ENCODE assay signal across 8 mouse cellular contexts in genomic region chr19:4098426-4098825, GRCm38 (mm10). TPM values are rescaled to one million over a fixed set of nuclear protein-coding genes. Genes with fewer than 3 reads are reported as not detected.
DNase-seq lines count a peak whose midpoint lies in the region; ATAC-seq and TF ChIP-seq lines count a peak whose summit lies in the region.

No protein-coding gene starts in this region.

- WGBS in kidney, adult 2 months, result 67% methylated on average over 13 of the region's 13 CpGs
- WGBS in embryonic facial prominence, embryonic 10.5 days, result 89% methylated on average over 13 of the region's 13 CpGs

- peak; percentile 54 for DNase-seq in adrenal gland, adult 8-10 months
- DNase-seq in adrenal gland, postnatal 10 days, result no peak
- peak; percentile 39 for DNase-seq in kidney, postnatal 10 days
- DNase-seq in kidney, adult 2 months, result no peak
- no peak for DNase-seq in embryonic facial prominence, embryonic 10.5 days (ENCODE audit: low spot score)
- DNase-seq in urinary bladder, postnatal 10 days (ENCODE audit: low spot score), result no peak
- no peak for DNase-seq in left cerebral cortex, adult 11 months (ENCODE audit: low spot score)

- H3K27ac ChIP-seq in kidney, adult 2 months (ENCODE audit: insufficient read depth, low read depth, low read length), result no peak overlapping the region
- H3K27ac ChIP-seq in embryonic facial prominence, embryonic 10.5 days (replicated peaks), result no peak overlapping the region

- peak; percentile 4; the same call in 1 of the 2 replicates for ATAC-seq in monocyte, adult 5-6 weeks (replicated peaks; ENCODE audit: insufficient number of reproducible peaks, low FRiP score, low TSS enrichment, poor library complexity, severe bottlenecking)

- H3K4me1 ChIP-seq in kidney, adult 2 months (ENCODE audit: control insufficient read depth, insufficient read depth, low read length), result peaks cover 11% of the 10 kb centered on the region; the same call in 1 of the 2 replicates
- peaks cover 61% of the 10 kb centered on the region for H3K4me1 ChIP-seq in embryonic facial prominence, embryonic 10.5 days

- no peak for TF ChIP-seq POLR2A in kidney, adult 2 months (IDR thresholded peaks at IDR 0.05; ENCODE audit: low read depth, low read length)

- no peaks in the 10 kb centered on the region for H3K27me3 ChIP-seq in kidney, adult 2 months (replicated peaks; ENCODE audit: control insufficient read depth, insufficient read depth, low read length)
- H3K27me3 ChIP-seq in embryonic facial prominence, embryonic 10.5 days (replicated peaks; ENCODE audit: low read depth, poor library complexity, severe bottlenecking), result peaks cover 52% of the 10 kb centered on the region

- no peak overlapping the region for H3K4me3 ChIP-seq in kidney, adult 2 months (ENCODE audit: insufficient read depth, low read depth, low read length)
- H3K4me3 ChIP-seq in embryonic facial prominence, embryonic 10.5 days, result peak overlapping the region; percentile 17; the same call in 1 of the 2 replicates

- no peaks in the 10 kb centered on the region for H3K9me3 ChIP-seq in embryonic facial prominence, embryonic 10.5 days

- TF ChIP-seq CTCF in kidney, adult 2 months (conservative IDR thresholded peaks at IDR 0.05; ENCODE audit: insufficient read depth, insufficient read length, low read depth, low read length), result no peak

- no peaks in the 10 kb centered on the region for H3K36me3 ChIP-seq in kidney, adult 2 months (ENCODE audit: control insufficient read depth, insufficient read depth, low read length)
- H3K36me3 ChIP-seq in embryonic facial prominence, embryonic 10.5 days (replicated peaks), result no peaks in the 10 kb centered on the region

RNA-seq across cellular contexts. Expression of gene Pitpnm1, which starts 1.4 kb away (rescaled TPM):
- total RNA-seq in adrenal gland, adult 8-10 months (2022), result 100 to 1,000 TPM in 1 of 4 experiments, 10 to 100 TPM in 3; 57.1 to 119 (median 84.1) TPM
- total RNA-seq in adrenal gland, postnatal 10 days (2021), result 10 to 100 TPM; 59.7 to 75.1 TPM
- 41.6 and 46.3 TPM in 2 replicates for polyA plus RNA-seq in kidney, adult 2 months (2012; rRNA removed)
- polyA plus RNA-seq in embryonic facial prominence, embryonic 10.5 days (2016; fragmentation: Nextera tagmentation; extraction: Ambion mirVana), result 9.9 and 11.0 TPM in 2 replicates
- total RNA-seq in monocyte, adult 5-6 weeks (2017), result 127 to 142 TPM (median 137 TPM) in 3 replicates

RNA-seq across cellular contexts. Expression of gene Cdk2ap2, which starts 1.4 kb away (rescaled TPM):
- 100 to 1,000 TPM; 100 to 146 (median 129) TPM for total RNA-seq in adrenal gland, adult 8-10 months (2022)
- total RNA-seq in adrenal gland, postnatal 10 days (2021), result 10 to 100 TPM; 56.3 to 64.1 TPM
- 134 and 138 TPM in 2 replicates for polyA plus RNA-seq in kidney, adult 2 months (2012; rRNA removed)
- polyA plus RNA-seq in embryonic facial prominence, embryonic 10.5 days (2016; fragmentation: Nextera tagmentation; extraction: Ambion mirVana), result 77.2 and 80.2 TPM in 2 replicates
- total RNA-seq in monocyte, adult 5-6 weeks (2017), result 77.3 to 120 TPM (median 92.6 TPM) in 3 replicates

RNA-seq across cellular contexts. Expression of gene Cabp2, which starts 17.0 kb away (rescaled TPM):
- not detected for total RNA-seq in adrenal gland, adult 8-10 months (2022)
- under 1 TPM in 1 of 2 experiments, not detected in 1; 0.63 TPM for total RNA-seq in adrenal gland, postnatal 10 days (2021)
- polyA plus RNA-seq in kidney, adult 2 months (2012; rRNA removed), result 0.66 and 0.92 TPM in 2 replicates
- polyA plus RNA-seq in embryonic facial prominence, embryonic 10.5 days (2016; fragmentation: Nextera tagmentation; extraction: Ambion mirVana), result not detected in 2 replicates
- total RNA-seq in monocyte, adult 5-6 weeks (2017), result not detected in 3 replicates

RNA-seq across cellular contexts. Expression of gene Aip, which starts 27.2 kb away (rescaled TPM):
- 100 to 1,000 TPM; 129 to 143 (median 134) TPM for total RNA-seq in adrenal gland, adult 8-10 months (2022)
- 10 to 100 TPM; 71.5 to 73.4 TPM for total RNA-seq in adrenal gland, postnatal 10 days (2021)
- polyA plus RNA-seq in kidney, adult 2 months (2012; rRNA removed), result 80.5 and 96.2 TPM in 2 replicates
- 70.9 and 71.1 TPM in 2 replicates for polyA plus RNA-seq in embryonic facial prominence, embryonic 10.5 days (2016; fragmentation: Nextera tagmentation; extraction: Ambion mirVana)
- 94.2 to 132 TPM (median 124 TPM) in 3 replicates for total RNA-seq in monocyte, adult 5-6 weeks (2017)

RNA-seq across cellular contexts. Expression of gene Gstp3, which starts 39.1 kb away (rescaled TPM):
- total RNA-seq in adrenal gland, adult 8-10 months (2022), result 1 to 10 TPM in 1 of 4 experiments, under 1 TPM in 3; 0.56 to 1.1 (median 0.77) TPM
- total RNA-seq in adrenal gland, postnatal 10 days (2021), result 10 to 100 TPM; 42.6 to 90.1 TPM
- 0.72 and 2.3 TPM in 2 replicates for polyA plus RNA-seq in kidney, adult 2 months (2012; rRNA removed)
- not detected in 2 replicates for polyA plus RNA-seq in embryonic facial prominence, embryonic 10.5 days (2016; fragmentation: Nextera tagmentation; extraction: Ambion mirVana)
- total RNA-seq in monocyte, adult 5-6 weeks (2017), result 2.8 to 10.8 TPM (median 5.8 TPM) in 3 replicates

Comparison
In these comparisons a context has a peak if more than half of its experiments do, and no peak if none do; other contexts are left out.
1. DNase-seq: peak in adrenal gland, adult 8-10 months (single experiment) and kidney, postnatal 10 days (single experiment); none in adrenal gland, postnatal 10 days (single experiment), kidney, adult 2 months (single experiment), embryonic facial prominence, embryonic 10.5 days (single experiment), urinary bladder, postnatal 10 days (single experiment) and left cerebral cortex, adult 11 months (single experiment).